Mouse (Mus musculus) layer of hippocampus, adult 8-10 months (tissue): ENCODE data around the gene Appl1. TPM values are rescaled to one million over a fixed set of nuclear protein-coding genes. Genes with fewer than 3 reads are reported as not detected.

Source experiments
- DNase-seq, 2 experiments: peaks; one replicate each; pipeline ENCODE4 v3.0.0; 2022; ENCODE audit warnings: low spot score in 2 of 2
- total RNA-seq, 4 experiments: library from RNA; stranded (reverse); gene quantifications; 2 replicates each; pipeline ENCODE4 v1.2.4; 2022

The Appl1 gene
- 10 to 100 TPM; 53.9 to 70.2 (median 62.1) TPM for total RNA-seq

GRCm38 (mm10) chr14:26971106-26971789, at the start of gene Appl1:
Gene Appl1, minus strand, starts transcription at chr14:26971232.
- DNase-seq, result no peak

- no peak for DNase-seq
Observed at GRCm38 (mm10) chr14:27019850-27020249, 48.8 kb upstream of the Appl1 start.

GRCm38 (mm10) chr14:27017936-27018335, 46.9 kb upstream of the Appl1 start:
- no peak for DNase-seq

GRCm38 (mm10) chr14:27013658-27014057, 42.6 kb upstream of the Appl1 start:
- DNase-seq, result no peak

- DNase-seq, result no peak
Observed at GRCm38 (mm10) chr14:27011561-27011960, 40.5 kb upstream of the Appl1 start.

GRCm38 (mm10) chr14:27005937-27006336, 34.9 kb upstream of the Appl1 start:
- no peak for DNase-seq

- DNase-seq, result no peak
Observed at GRCm38 (mm10) chr14:27004906-27005305, 33.9 kb upstream of the Appl1 start.

- no peak for DNase-seq
Observed at GRCm38 (mm10) chr14:27000386-27000785, 29.4 kb upstream of the Appl1 start.

GRCm38 (mm10) chr14:26996257-26996656, 25.2 kb upstream of the Appl1 start:
- DNase-seq, result no peak

- DNase-seq, result no peak
Observed at GRCm38 (mm10) chr14:26994211-26994741, 23.2 kb upstream of the Appl1 start, which contains the start of gene Hesx1. Gene Hesx1, plus strand, starts transcription at chr14:26994416.

GRCm38 (mm10) chr14:26993427-26993826, 22.4 kb upstream of the Appl1 start:
- no peak for DNase-seq

GRCm38 (mm10) chr14:26991622-26992021, 20.6 kb upstream of the Appl1 start:
- DNase-seq, result no peak

- no peak for DNase-seq
Observed at GRCm38 (mm10) chr14:26988694-26989093, 17.7 kb upstream of the Appl1 start.

- no peak for DNase-seq
Observed at GRCm38 (mm10) chr14:26982150-26982530, 11.1 kb upstream of the Appl1 start.

- DNase-seq, result no peak
Observed at GRCm38 (mm10) chr14:26981494-26982149, 10.6 kb upstream of the Appl1 start.

GRCm38 (mm10) chr14:26981021-26981420, 10.0 kb upstream of the Appl1 start:
- DNase-seq, result no peak

GRCm38 (mm10) chr14:26979808-26980207, 8.8 kb upstream of the Appl1 start:
- DNase-seq, result no peak

GRCm38 (mm10) chr14:26977500-26977899, 6.5 kb upstream of the Appl1 start:
- no peak for DNase-seq

GRCm38 (mm10) chr14:26976212-26976611, 5.2 kb upstream of the Appl1 start:
- no peak for DNase-seq

GRCm38 (mm10) chr14:26975490-26975889, 4.5 kb upstream of the Appl1 start:
- no peak for DNase-seq

GRCm38 (mm10) chr14:26973089-26973488, 2.1 kb upstream of the Appl1 start:
- no peak for DNase-seq

- DNase-seq, result peak; percentile 87 to 94
Observed at GRCm38 (mm10) chr14:26970439-26970932, 546 bp downstream of the Appl1 start.
